Mouse (Mus musculus) NIH3T3 (cell line): ENCODE results near the gene Entpd8.
A peak's percentile ranks its signal among the peaks of the same experiment; 100 is the strongest.

Experiments used
- DNase-seq: peaks from one replicate; pipeline ENCODE4 v3.0.0-alpha.2; 2012; ENCODE audit warnings: low read depth

Entpd8 gene

DNA sequence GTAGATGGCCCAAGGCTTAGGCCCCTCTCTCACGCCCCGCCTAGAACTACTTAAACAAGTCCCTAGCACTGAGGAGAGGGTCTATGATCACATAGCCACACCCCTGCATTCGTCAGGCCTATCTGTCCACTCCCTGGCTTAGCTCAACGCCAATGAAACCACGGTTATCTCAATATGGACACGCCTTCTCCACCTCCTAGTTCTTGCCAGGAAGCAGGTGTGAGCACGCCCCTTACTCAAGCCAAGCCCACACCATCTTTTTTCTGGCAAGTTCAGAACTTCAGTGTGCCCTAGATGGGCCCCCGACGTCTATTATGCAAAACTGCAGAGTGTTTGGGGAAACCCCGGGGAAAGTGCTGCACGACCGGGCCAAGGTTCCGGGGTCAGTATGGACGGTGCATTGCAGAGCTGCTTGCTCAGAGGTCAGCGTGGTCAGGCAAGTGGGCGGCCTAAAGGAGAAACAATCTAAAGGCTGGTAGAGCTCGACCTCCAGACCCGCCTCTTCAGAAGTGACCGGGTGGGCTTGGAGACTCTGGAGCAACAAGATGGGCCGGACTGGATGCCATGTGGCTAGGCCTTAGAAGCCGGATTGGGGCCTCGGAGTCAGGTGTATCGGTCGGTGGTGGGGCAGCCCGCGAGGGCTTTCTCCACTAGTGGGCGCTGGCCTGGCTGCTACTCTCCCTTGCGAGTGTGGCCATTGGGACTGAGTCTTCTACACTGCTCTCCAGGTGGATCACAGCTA, 15.2 kb downstream of the Entpd8 start, which contains the start of gene Noxa1:
Gene Noxa1 (minus strand): TSS at position 41 of the 742 bp plus-strand sequence.
- no peak for DNase-seq

DNA sequence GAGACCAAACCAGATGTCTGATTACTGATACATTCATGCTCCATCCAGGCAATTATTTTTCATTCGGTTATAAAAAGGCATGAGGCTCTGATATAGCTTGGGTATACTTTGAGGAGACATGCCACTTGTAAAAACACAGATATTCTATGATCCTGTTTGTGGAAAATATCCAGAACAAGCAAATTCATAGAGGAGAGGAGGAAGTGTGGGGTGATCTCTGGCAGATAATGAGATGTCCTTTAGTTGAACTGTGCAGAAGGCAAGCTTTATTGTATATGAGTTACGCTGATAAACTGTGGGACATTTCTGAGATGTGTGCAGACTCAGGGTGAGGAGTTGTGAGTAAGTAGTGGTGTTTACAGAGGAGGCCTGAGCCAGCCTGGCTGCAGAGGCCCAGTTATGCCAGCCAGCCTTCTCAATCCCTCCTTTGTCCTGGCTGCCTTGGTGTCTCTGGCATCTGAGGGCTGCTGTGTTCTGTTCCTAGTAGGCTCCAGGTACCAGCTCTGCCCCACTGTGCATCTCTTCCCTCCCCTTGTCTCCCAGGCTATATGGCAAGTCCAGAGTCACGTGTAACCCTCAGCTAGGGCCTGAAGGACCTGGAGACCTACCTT, 18.0 kb downstream of the Entpd8 start:
- DNase-seq = no peak

DNA sequence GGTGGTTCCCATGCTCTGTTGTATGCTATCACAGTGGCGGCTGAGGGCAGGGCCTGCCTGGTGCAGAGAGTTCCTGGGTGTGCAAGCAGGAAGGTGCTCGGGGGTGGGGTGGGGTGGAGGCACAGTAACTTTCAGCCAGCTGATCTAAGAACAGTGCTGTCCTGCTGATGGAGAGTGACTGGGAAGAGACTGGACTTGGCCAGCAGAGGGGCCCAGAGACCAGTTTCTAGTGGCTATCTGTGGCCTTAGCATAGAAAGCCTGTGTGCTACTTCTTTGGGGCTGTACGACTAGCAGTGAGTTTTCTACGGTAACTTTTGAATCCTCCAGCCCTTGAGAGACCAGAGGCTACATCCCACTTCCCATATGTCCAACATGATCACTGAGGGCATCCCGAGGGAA, 18.9 kb downstream of the Entpd8 start:
- DNase-seq = peak; percentile 60

DNA sequence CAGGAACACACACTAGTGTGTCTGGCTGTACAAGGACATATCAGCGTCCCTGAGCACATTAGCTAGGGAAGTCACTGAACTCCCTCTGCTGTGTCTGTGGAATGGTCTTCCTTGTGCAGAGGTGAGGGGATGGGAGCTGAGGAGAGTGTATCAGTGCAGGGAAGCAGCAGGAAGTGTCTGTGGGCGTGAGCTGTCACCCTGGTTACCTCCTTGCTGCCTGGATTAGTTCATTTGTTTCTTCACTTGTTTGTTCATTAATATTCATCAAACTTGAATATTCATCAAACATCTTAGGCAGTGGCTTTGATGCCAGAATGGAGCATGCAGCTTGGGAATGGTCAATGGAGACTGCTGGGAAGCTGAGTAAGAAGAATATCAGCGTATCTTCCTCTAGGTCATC, 19.6 kb downstream of the Entpd8 start:
- no peak for DNase-seq

DNA sequence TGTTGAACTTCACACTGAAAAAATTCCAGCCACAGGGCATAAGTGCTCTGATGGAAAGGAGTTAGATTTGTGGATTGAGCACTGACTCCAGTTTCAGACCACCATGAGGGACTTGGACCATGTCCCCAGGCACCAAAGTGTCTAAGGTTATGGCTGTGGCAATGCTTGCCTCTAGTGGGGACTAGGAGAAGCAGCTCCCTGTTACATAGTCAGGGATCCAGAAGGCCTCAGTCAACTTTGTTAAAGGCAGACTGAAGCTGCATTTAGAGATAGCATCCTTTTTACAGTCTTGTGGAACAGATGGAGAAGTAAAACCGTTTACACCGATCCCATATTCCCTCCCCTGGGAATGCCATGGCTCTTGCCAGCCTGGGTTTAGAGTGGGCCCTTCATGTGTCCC, 24.0 kb downstream of the Entpd8 start:
- no peak for DNase-seq

DNA sequence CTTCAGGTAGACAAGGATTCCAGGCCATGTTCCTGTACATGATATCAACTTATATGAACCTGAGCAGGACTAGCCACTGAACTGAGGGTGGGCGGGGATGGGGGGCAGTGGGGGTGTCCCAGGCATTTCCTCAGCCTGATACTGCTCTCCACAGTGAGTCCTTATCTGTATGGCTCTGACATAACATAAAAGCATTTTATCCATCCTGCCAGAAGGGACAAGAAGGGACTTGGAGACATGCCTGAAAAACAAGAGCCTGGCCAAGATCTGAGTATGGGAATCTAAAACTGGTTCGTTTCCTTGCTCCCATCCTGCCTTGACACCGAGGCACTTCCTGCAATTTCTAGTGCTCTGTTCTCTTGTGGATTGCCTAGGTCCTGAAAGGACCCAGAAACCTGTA, 25.9 kb downstream of the Entpd8 start:
- DNase-seq = no peak

DNA sequence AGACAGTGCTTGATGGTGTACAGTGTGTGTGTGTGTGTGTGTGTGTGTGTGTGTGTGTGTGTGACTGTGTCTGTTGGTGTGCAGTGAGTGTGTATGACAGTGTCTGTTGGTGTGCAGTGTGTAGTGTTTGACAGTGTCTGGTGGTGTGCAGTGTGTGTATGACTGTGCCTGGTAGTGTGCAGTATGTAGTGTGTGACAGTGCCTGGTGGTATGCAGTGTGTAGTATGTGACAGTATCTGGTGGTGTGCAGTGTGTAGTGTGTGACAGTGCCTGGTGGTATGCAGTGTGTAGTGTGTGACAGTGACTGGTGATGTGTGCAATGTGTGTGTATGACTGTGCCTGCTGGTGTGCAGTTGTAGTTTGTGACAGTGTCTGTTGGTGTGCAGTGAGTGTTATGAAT, 29.4 kb downstream of the Entpd8 start:
- DNase-seq = no peak

DNA sequence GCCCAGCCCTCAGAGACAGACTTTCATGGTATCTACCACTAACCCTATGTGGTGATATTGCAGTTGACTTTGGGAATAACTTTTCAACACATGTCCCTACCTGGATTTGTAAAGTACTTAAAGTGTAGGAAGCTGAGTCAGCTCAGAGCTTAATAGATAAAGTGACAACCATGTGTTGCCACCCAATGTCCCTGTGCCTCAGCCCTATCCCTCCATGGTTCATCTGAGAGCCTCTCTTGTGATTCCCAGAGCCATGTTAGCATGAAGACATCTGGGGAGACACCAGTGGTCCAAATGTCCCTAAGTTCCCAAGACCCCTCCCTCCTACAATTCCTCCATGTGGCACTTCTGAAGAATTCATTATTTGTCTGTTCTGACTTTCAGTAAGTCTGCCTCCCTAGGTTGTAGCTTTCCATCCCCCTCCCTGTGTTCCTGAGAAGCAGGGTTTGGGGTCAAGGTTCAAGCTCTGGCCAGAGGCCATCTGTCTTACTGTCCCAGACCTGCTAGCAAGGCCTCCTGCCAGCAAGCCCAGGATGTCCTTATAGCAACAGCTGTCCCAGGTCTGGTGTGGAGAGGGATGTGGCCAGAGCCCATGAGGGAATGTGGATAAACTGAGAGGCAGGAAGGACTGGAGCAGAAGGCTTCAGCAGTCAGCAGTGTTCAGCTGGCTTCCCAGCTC, 30.5 kb downstream of the Entpd8 start:
- DNase-seq = no peak

DNA sequence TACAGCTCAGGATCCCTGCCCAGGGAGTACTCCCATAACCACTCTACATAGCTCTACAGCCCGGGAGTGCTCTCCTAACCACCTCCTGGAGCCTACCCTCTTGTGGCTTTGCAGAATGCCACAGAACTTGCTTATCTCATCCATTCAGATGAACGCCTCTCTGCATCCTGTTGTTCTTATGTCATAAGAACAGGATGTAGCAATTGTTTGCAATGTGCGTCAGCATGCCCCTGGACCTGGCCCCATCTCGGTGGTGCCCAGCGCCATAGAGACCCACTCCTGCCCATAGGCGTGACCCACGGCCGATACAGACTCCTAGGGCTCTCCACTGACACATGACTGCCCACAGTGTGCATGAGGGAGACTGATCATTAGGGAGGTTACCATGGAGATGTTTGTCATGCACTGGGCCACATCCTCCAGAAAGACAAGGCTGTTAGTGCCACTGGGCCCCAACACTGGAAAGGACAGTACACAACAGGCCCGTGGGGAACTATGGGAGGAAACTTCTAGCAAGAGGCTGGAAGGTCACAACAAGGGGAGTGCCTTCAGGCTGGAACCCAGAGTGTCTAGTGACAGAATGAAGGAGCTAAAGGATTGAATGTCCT, 31.2 kb downstream of the Entpd8 start:
- DNase-seq = peak; percentile 14

DNA sequence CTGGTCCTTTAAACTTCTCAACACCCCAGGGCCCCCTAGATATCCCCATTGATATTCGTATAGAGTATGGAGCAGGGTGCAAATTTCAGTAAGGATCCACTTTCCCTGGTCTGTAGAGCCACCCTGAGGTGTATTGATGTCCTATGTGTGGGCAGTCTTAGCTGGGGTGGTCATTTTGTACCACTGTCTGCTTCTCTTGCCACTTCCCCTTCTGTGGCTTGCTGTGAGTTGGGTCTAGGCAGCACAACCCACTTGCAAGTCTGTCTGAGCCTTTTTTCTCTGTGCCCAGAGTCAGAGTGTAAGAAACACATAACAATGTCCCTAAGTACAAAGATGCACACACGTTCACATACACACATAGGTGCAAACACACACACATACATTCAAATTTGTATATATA, 34.2 kb downstream of the Entpd8 start:
- DNase-seq = no peak

DNA sequence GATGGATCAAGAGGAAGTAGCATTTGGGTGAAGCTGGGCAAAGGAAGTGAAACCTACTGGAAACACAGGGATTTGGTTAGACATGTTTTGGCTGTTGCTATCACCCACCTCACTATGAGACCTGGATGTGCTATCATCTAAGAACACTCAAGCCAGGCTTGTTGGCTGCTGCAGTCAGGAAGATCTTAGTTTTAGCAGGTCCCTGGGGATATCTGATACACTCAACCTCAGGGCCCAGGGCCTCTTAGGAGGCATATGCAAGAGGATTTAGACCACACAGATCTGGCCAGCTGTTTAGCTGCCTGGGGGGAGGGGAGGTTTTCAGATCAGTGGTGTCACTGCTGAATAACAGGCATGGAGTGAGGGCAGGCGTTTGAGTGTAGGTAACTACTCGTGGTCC, 35.3 kb downstream of the Entpd8 start:
- no peak for DNase-seq

DNA sequence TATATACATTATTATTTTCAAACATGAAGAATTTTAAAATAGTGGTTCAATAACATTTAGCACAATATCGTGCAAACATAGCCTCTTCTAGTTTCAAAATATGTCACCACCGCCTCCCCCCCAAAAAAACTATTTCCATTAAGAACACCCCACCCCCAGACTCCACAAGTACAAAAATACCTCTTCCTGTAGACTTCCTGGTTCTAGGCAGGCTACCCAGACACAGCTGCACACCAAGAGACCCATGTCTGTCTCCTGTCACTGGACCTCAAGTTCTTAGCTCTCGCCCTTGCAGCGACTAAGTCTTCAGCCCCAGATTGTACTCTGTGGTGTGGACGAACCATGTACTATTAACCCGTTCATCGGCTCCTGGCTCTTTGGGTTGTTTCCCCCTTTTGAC, 40.9 kb downstream of the Entpd8 start:
- DNase-seq = no peak

DNA sequence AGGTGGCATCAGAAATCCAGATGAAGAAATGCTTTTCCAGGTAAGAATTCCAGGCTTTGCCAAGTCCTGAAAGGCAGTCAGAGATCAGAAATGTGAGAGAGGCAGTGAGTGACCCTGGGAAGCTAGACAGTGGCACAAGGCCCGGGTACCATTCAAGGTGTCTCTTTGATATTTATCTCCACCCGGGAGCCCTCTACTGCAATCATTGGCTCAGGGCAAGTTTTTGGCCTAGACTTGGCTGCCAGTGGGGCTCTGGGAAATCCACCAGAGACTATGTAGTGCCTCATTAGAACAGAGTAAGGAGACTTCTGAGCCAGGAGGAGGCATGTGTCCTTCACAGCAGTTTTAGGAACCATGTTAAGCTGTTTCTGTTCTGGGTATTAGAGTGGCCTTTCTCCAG, 42.6 kb downstream of the Entpd8 start:
- no peak for DNase-seq

DNA sequence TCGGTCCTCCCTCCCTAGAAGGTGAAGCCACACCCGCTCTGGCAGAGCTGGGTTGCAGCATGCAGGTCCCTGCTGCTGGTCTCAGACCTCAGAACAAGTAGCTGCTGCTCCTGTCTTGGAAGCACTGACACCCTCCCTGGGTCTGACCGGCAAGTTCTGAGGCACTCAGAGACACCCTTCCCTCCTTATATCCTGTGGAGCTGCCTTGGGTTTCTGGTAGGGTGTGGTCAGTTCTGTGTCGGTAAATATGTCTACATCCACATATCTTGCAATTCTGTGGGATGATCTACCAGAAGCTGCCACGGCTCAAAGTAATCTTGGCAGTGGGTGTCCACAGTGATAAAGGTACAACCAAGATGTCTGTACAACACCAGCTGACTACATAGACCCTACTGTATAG, 43.4 kb downstream of the Entpd8 start:
- no peak for DNase-seq

DNA sequence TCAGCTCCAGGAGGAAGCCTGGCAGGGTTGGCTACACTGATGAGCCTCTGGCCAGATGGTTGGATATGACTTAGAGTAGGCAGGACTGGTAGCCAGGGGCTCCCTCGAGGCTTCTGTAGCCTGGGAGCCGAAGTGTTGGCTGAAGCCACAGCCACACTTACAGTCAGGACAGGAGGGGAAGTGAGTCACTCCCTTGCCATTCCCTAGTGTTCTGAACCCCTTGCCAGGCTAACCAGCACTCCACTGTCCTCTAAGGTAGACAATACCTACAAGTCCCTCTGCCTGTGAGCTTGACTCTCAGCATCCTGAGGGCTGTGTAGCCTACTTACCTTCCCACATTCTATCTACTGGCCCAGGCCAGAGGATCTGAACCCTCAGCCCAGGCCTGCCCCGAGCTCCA, 44.3 kb downstream of the Entpd8 start:
- no peak for DNase-seq

DNA sequence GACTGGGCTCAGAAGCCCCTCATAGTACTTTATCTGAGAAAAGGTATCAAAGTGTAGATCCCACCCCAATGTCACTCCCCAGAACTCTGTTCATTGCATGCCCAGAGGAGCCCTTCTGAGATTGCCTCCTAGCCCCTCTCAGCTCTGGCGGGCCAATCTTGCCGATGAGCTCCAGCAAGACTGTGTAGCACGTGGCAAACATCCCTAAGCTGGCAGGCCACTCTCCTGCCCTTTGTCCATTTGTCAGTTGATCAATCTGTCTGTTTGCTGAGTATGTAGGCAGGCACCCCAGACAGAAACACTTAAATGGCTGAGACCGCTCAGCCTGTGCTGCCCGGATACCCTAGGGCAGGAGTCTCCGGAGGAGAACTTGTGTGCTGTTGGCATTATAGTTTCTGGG, 45.0 kb downstream of the Entpd8 start:
- no peak for DNase-seq

DNA sequence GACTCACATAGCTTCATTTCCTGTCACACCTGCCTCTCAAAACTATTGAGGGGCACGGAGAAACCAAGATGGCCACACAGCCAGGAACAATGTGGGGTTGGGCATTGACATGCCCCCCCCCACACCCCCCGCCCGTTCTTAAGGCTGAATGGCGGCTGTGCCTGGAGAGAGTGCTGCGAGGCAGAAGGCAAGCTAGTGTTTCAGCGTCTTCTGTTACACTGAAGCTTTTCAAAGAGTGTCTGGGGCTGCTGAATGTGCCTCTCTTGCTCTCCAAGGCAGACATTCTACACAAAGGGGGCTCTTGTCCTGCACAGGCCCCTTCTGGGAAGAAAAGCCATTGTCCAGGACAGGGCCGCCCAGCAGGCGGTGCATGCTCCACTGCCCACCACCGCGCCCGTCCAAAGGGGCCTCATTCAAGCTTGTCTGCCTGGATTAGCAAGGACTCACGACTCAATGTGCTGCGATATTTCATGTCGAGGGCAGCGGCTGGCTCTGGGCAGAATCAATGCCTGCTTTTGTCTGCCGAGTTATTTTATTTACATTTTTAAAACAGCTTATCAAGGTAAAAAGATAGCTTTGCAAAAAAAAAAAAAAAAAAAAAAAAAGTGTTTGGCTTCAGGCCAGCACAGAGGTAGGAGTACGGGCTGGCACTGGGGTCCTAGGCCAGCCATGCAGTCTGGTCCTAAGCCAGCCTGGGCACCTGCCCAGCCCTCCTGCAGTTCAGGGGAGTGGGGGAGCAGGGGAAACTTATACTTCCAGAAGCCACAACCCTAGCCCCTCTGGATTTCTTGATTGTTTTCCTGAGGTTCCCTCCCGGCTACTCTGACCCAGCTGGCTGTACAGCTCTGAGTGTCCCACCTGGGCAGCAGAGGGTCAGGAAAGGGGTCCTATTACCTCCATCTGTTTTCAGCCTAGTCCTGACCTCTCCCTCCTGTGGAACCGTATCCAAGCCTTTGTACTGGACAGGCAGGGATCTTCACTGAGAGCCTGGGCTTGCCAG, 46.2 kb downstream of the Entpd8 start:
- DNase-seq = no peak

DNA sequence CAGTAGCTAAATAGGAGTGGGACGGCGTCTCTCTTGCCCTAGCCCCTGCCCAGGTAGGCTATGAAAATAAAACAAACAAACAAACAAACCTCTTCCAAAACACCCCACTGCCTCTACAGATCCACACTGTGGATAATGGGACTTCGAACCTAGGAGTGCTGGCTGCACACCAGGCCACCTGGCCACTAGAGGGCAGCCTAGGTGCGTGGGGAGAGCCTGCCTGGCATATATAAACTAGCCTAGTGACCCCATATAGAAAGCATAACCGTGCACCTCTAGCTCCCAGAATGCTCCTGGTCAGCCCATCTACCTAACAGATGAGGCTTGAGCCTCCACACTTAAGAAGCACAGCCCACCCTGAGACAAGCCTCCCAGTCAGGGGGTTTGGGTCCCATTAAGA, 47.1 kb downstream of the Entpd8 start:
- peak; percentile 64 for DNase-seq

DNA sequence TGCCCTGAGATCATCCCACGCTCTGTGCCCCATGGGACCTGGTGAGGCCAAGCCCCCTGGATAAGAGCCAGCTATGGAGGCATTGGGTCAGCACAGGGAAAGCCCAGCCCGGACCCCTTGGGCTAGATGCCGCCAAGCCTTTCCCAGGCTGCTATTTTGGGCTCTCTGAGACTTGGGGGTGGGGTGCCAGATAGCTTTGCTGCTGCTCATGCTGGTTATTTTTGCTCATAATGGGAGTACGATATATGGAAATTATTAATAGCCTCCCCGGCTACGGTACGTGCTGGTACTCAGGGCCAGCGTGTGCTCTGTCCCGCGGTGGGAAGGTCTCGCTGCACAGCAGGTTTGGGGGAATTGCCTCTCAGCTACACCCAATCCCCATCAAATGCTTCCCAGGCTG, 48.0 kb downstream of the Entpd8 start:
- no peak for DNase-seq

DNA sequence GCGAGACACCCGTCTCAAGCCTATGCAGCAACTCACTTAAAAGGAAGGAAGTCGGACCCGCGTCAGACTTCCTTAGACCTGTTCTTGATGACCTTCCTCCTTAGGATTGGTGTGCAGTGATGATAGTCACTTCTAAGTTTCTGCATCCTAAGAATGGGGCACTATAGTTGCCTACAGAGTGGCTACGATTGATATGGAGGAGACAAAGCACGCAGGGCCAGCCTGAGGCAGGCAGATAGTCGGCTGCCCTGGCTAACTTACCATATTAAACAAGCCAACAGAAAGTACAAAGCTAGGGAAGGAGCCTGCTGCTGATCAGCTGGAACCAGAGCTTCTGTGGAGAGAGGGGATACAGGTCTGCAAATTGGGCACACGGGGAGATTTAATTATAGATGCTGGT, 51.5 kb downstream of the Entpd8 start:
- no peak for DNase-seq
